Comparison of ENCODE assay signal across 9 mouse cellular contexts in the genomic region with DNA sequence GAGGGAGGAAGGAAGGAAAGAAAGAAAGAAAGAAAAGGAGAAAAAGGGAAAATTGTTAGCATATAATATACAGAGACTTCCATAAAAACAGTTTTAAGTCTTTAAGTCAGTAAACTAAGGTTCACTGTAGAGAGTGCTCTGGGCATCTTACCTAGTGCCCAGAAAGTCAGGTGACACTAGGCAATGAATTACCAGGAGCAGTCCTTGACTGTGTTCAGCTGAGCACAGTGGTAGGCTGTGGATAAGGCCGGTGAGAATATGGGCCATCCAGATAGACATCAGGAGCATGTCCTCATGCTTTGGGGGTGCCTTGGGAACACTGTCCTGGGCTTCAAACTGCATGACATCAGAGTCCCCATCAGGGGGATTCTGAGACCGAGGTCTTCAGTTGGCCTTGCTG.
"Had no signal": no experiment of that assay in that cellular context is flagged by ENCODE, and none has a peak within 500 bp of the region (broad histone marks: within the 10 kb centered on the region; RNA-seq: fewer than 3 reads in every experiment).

No protein-coding gene starts in this region.

- H3K4me2 ChIP-seq: hindbrain, embryonic 14.5 days; intestine, embryonic 15.5 days; limb, embryonic 12.5 days; liver, embryonic 13.5 days; lung, embryonic 15.5 days; midbrain, embryonic 12.5 days had no signal

- DNase-seq: liver, embryonic 13.5 days; right cerebral cortex, postnatal 25 days had no signal

- H3K27me3 ChIP-seq: intestine, embryonic 15.5 days; limb, embryonic 12.5 days; liver, embryonic 13.5 days; lung, embryonic 15.5 days; midbrain, embryonic 12.5 days had no signal

- H3K9me3 ChIP-seq: intestine, embryonic 15.5 days; limb, embryonic 12.5 days; liver, embryonic 13.5 days; lung, embryonic 15.5 days; midbrain, embryonic 12.5 days had no signal

- H3K4me1 ChIP-seq: intestine, embryonic 15.5 days; liver, embryonic 13.5 days; lung, embryonic 15.5 days had no signal

- H3K27ac ChIP-seq: hindbrain, embryonic 14.5 days; intestine, embryonic 15.5 days; limb, embryonic 12.5 days; liver, embryonic 13.5 days; lung, embryonic 15.5 days; midbrain, embryonic 12.5 days; stomach, postnatal 0 days had no signal

- H3K9ac ChIP-seq: hindbrain, embryonic 14.5 days; intestine, embryonic 15.5 days; limb, embryonic 12.5 days; liver, embryonic 13.5 days; liver, postnatal 0 days; lung, embryonic 15.5 days; midbrain, embryonic 12.5 days had no signal

- H3K4me3 ChIP-seq: intestine, embryonic 15.5 days; limb, embryonic 12.5 days; liver, embryonic 13.5 days; lung, embryonic 15.5 days; midbrain, embryonic 12.5 days had no signal

- ATAC-seq: intestine, embryonic 15.5 days; liver, postnatal 0 days had no signal
